In genomic region chr2:163539321-163540040, GRCm38 (mm10) we compare ENCODE assay signal across 27 mouse cellular contexts. TPM values are rescaled to one million over a fixed set of nuclear protein-coding genes. Genes with fewer than 3 reads are reported as not detected.
DNase-seq lines count a peak whose midpoint lies in the region; ATAC-seq lines count a peak whose summit lies in the region.
"Had no signal": no experiment of that assay in that cellular context is flagged by ENCODE, and none has a peak within 500 bp of the region (broad histone marks: within the 10 kb centered on the region; RNA-seq: fewer than 3 reads in every experiment).

No protein-coding gene starts in this region.

- no peak overlapping the region for H3K27ac ChIP-seq in kidney, embryonic 14.5 days (ENCODE audit: low read depth, low read length)
- peak overlapping the region; percentile 90 for H3K27ac ChIP-seq in intestine, embryonic 16.5 days (ENCODE audit: low read length)
- H3K27ac ChIP-seq in liver, embryonic 16.5 days (ENCODE audit: low read length), result peak overlapping the region; percentile 90
- H3K27ac ChIP-seq: embryonic facial prominence, embryonic 12.5 days; forebrain, embryonic 13.5 days; heart, embryonic 13.5 days; hindbrain, embryonic 10.5 days; limb, embryonic 13.5 days; midbrain, embryonic 12.5 days; stomach, postnatal 0 days had no signal

- H3K27me3 ChIP-seq in kidney, embryonic 14.5 days (ENCODE audit: control insufficient read depth, insufficient read depth, low read length), result no peaks in the 10 kb centered on the region
- no peaks in the 10 kb centered on the region for H3K27me3 ChIP-seq in intestine, embryonic 16.5 days (replicated peaks; ENCODE audit: control insufficient read depth, insufficient read depth, low read length)
- no peaks in the 10 kb centered on the region for H3K27me3 ChIP-seq in liver, embryonic 16.5 days (ENCODE audit: control insufficient read depth, insufficient read depth, low read depth, low read length)
- H3K27me3 ChIP-seq: forebrain, embryonic 13.5 days had no signal

- no peaks in the 10 kb centered on the region for H3K36me3 ChIP-seq in kidney, embryonic 14.5 days (ENCODE audit: control insufficient read depth, insufficient read depth, low read length)
- no peaks in the 10 kb centered on the region for H3K36me3 ChIP-seq in intestine, embryonic 16.5 days (ENCODE audit: control insufficient read depth, insufficient read depth, low read length)
- no peaks in the 10 kb centered on the region for H3K36me3 ChIP-seq in liver, embryonic 16.5 days (ENCODE audit: control insufficient read depth, insufficient read depth)
- H3K36me3 ChIP-seq: embryonic facial prominence, embryonic 12.5 days; heart, embryonic 13.5 days; hindbrain, embryonic 10.5 days; limb, embryonic 13.5 days; midbrain, embryonic 12.5 days had no signal

- peak; percentile 54 for DNase-seq in kidney, adult 18-20 months
- DNase-seq in liver, result peak; percentile 45
- DNase-seq in urinary bladder, adult 18-20 months (ENCODE audit: low spot score in 2 of 2), result no peak
- DNase-seq in gastrocnemius, postnatal 4 days (ENCODE audit: low spot score in 2 of 2), result no peak
- DNase-seq: adrenal gland, adult 8-10 months; cerebellum, adult 9-10 months; gastrocnemius, postnatal 10 days; retina, postnatal 1 day; right cerebral cortex, postnatal 4 days had no signal

- H3K9me3 ChIP-seq in kidney, embryonic 14.5 days (ENCODE audit: control insufficient read depth, low read length), result 0 out of 2 replicates have a peak, but pooled peaks cover 2% of the 10 kb centered on the region
- no peaks in the 10 kb centered on the region for H3K9me3 ChIP-seq in intestine, embryonic 16.5 days (ENCODE audit: control insufficient read depth, low read length)
- no peaks in the 10 kb centered on the region for H3K9me3 ChIP-seq in liver, embryonic 16.5 days (replicated peaks; ENCODE audit: control insufficient read depth, low read length)
- H3K9me3 ChIP-seq: embryonic facial prominence, embryonic 12.5 days; forebrain, embryonic 13.5 days; heart, embryonic 13.5 days; hindbrain, embryonic 10.5 days; limb, embryonic 13.5 days; midbrain, embryonic 12.5 days had no signal

- H3K9ac ChIP-seq in kidney, embryonic 14.5 days (ENCODE audit: low read depth, low read length), result no peak overlapping the region
- peak overlapping the region; percentile 69 for H3K9ac ChIP-seq in intestine, embryonic 16.5 days (ENCODE audit: low read depth, low read length)
- no peak overlapping the region; the same call in 1 of the 2 replicates for H3K9ac ChIP-seq in liver, embryonic 16.5 days (ENCODE audit: low read depth, low read length)
- H3K9ac ChIP-seq: embryonic facial prominence, embryonic 12.5 days; forebrain, embryonic 13.5 days; heart, embryonic 13.5 days; midbrain, embryonic 12.5 days had no signal

- H3K4me1 ChIP-seq in kidney, embryonic 14.5 days (ENCODE audit: control insufficient read depth, insufficient read depth, low read length), result no peaks in the 10 kb centered on the region
- peaks cover 13% of the 10 kb centered on the region for H3K4me1 ChIP-seq in intestine, embryonic 16.5 days (ENCODE audit: control insufficient read depth, insufficient read depth, low read length)
- H3K4me1 ChIP-seq in liver, embryonic 16.5 days (ENCODE audit: control insufficient read depth, low read depth, low read length), result peaks cover 10% of the 10 kb centered on the region
- H3K4me1 ChIP-seq: embryonic facial prominence, embryonic 12.5 days; limb, embryonic 13.5 days had no signal

- 47% methylated on average over 13 of the region's 13 CpGs for WGBS in kidney, embryonic 14.5 days
- WGBS in intestine, embryonic 16.5 days, result 53% methylated on average over 13 of the region's 13 CpGs
- WGBS in liver, embryonic 16.5 days (ENCODE audit: insufficient replicate concordance), result 60% methylated on average over 13 of the region's 13 CpGs

- H3K4me3 ChIP-seq in kidney, embryonic 14.5 days (ENCODE audit: low read length), result no peak overlapping the region
- H3K4me3 ChIP-seq in intestine, embryonic 16.5 days (ENCODE audit: low read length), result peak overlapping the region; percentile 42
- H3K4me3 ChIP-seq in liver, embryonic 16.5 days (ENCODE audit: low read depth, low read length), result no peak overlapping the region; the same call in 1 of the 2 replicates
- H3K4me3 ChIP-seq: embryonic facial prominence, embryonic 12.5 days; forebrain, embryonic 13.5 days; heart, embryonic 13.5 days; hindbrain, embryonic 10.5 days; limb, embryonic 13.5 days; midbrain, embryonic 12.5 days had no signal

- ATAC-seq in kidney, embryonic 14.5 days (ENCODE audit: low FRiP score, low TSS enrichment), result no peak
- no peak for ATAC-seq in intestine, embryonic 16.5 days
- peak; percentile 61 for ATAC-seq in liver, embryonic 16.5 days (ENCODE audit: low read depth)
- ATAC-seq: forebrain, embryonic 13.5 days had no signal

- no peak overlapping the region for H3K4me2 ChIP-seq in kidney, embryonic 14.5 days (replicated peaks; ENCODE audit: low read depth, low read length)
- H3K4me2 ChIP-seq in intestine, embryonic 16.5 days (ENCODE audit: low read depth, low read length), result peak overlapping the region; percentile 35
- peak overlapping the region; percentile 41 for H3K4me2 ChIP-seq in liver, embryonic 16.5 days (ENCODE audit: low read depth, low read length)
- H3K4me2 ChIP-seq: embryonic facial prominence, embryonic 12.5 days; forebrain, embryonic 13.5 days; heart, embryonic 13.5 days; limb, embryonic 13.5 days; midbrain, embryonic 12.5 days had no signal

RNA-seq across cellular contexts. Expression of gene Hnf4a, which starts 32.9 kb away (rescaled TPM):
- polyA plus RNA-seq in kidney, embryonic 14.5 days (2014; fragmentation: Nextera tagmentation; extraction: Ambion mirVana), result 6.0 and 10.7 TPM in 2 replicates
- polyA plus RNA-seq in intestine, embryonic 16.5 days (2015; fragmentation: Nextera tagmentation; extraction: Ambion mirVana), result 86.6 and 88.5 TPM in 2 replicates
- polyA plus RNA-seq in liver, embryonic 16.5 days (2015; fragmentation: Nextera tagmentation; extraction: Ambion mirVana), result 18.8 and 21.1 TPM in 2 replicates
- under 1 TPM; 0.07 to 0.54 TPM for total RNA-seq in gastrocnemius, postnatal 4 days (2021)
- total RNA-seq: layer of hippocampus, postnatal 14 days; left cerebral cortex, postnatal 14 days; monocyte, adult 5-6 weeks had no signal
- polyA plus RNA-seq: C2C12; embryonic facial prominence, embryonic 12.5 days; forebrain, embryonic 13.5 days; frontal cortex, adult 2 months; hindbrain, embryonic 10.5 days; limb, embryonic 13.5 days; lung, embryonic 16.5 days; midbrain, embryonic 12.5 days; neural tube, embryonic 11.5 days had no signal

RNA-seq across cellular contexts. Expression of gene R3hdml, which starts 47.4 kb away (rescaled TPM):
- 26.3 and 29.5 TPM in 2 replicates for polyA plus RNA-seq in kidney, embryonic 14.5 days (2014; fragmentation: Nextera tagmentation; extraction: Ambion mirVana)
- 0.20 and 0.24 TPM in 2 replicates for polyA plus RNA-seq in intestine, embryonic 16.5 days (2015; fragmentation: Nextera tagmentation; extraction: Ambion mirVana)
- not detected in 2 replicates for polyA plus RNA-seq in liver, embryonic 16.5 days (2015; fragmentation: Nextera tagmentation; extraction: Ambion mirVana)
- not detected for total RNA-seq in gastrocnemius, postnatal 4 days (2021)
- total RNA-seq: adrenal gland, adult 8-10 months; gastrocnemius, postnatal 10 days; layer of hippocampus, postnatal 14 days; left cerebral cortex, postnatal 14 days; monocyte, adult 5-6 weeks had no signal
- polyA plus RNA-seq: embryonic facial prominence, embryonic 12.5 days; erythroblast, embryonic 14.5 days; forebrain, embryonic 13.5 days; heart, embryonic 13.5 days; hindbrain, embryonic 10.5 days; limb, embryonic 13.5 days; lung, embryonic 16.5 days; midbrain, embryonic 12.5 days had no signal

Comparison
In these comparisons a context has a peak if more than half of its experiments do, and no peak if none do; other contexts are left out.
1. DNase-seq: peak in kidney, adult 18-20 months (single experiment) and liver (single experiment); none in urinary bladder, adult 18-20 months (0 of 2) and gastrocnemius, postnatal 4 days (0 of 2).
2. RNA of gene R3hdml, which starts 47.4 kb away (polyA plus RNA-seq): 26.3 to 29.5 TPM in kidney, embryonic 14.5 days; 0.20 to 0.24 TPM in intestine, embryonic 16.5 days and not detected in liver, embryonic 16.5 days; every median in the first group is over 10 times any median in the second.